Mouse (Mus musculus): ENCODE results near the gene Heatr5b. TPM values are rescaled to one million over a fixed set of nuclear protein-coding genes. Genes with fewer than 3 reads are reported as not detected.
A peak's percentile ranks its signal among the peaks of the same experiment; 100 is the strongest.
"Not testable (repeated sequence)": the region's sequence is repeated elsewhere in the genome, so short reads cannot be mapped to it uniquely, and the experiment has no call there.

Heatr5b gene
- polyA plus RNA-seq, 1 experiment from 2014 or later = 16.0 TPM

- Histone ChIP-seq H3K27me3 (replicated peaks) (no peaks in the 10 kb centered on the region), H3K27ac (replicated peaks) (peak overlapping the region; percentile 62; the same call in 1 of the 2 replicates), H3K4me2 (no peak overlapping the region), H3K36me3 (peaks cover 69% of the 10 kb centered on the region), H3K4me1 (no peaks in the 10 kb centered on the region), H3K9ac (no peak overlapping the region), H3K9me3 (no peaks in the 10 kb centered on the region), H3K4me3 (no peak overlapping the region)
- ATAC-seq (ENCODE audit: extremely low read depth, insufficient number of reproducible peaks, low FRiP score, low TSS enrichment) = no peak
Observed at GRCm38 (mm10) chr17:78809019-78809418, 26.1 kb downstream of the Heatr5b start.

GRCm38 (mm10) chr17:78797222-78797621, 37.9 kb downstream of the Heatr5b start:
- Histone ChIP-seq H3K36me3 (peaks cover 86% of the 10 kb centered on the region), H3K4me3 (no peak overlapping the region), H3K4me1 (peaks cover 18% of the 10 kb centered on the region), H3K4me2 (no peak overlapping the region), H3K27me3 (replicated peaks) (no peaks in the 10 kb centered on the region), H3K9me3 (no peaks in the 10 kb centered on the region), H3K9ac (no peak overlapping the region), H3K27ac (replicated peaks) (no peak overlapping the region)
- WGBS = 94% methylated on average over 1 of the region's 1 CpGs
- no peak for ATAC-seq (ENCODE audit: extremely low read depth, insufficient number of reproducible peaks, low FRiP score, low TSS enrichment)

- Histone ChIP-seq H3K27ac (replicated peaks) (no peak overlapping the region), H3K9ac (no peak overlapping the region), H3K4me2 (no peak overlapping the region), H3K4me3 (no peak overlapping the region), H3K9me3 (no peaks in the 10 kb centered on the region), H3K36me3 (peaks cover 70% of the 10 kb centered on the region), H3K27me3 (replicated peaks) (no peaks in the 10 kb centered on the region), H3K4me1 (peaks cover 40% of the 10 kb centered on the region)
- WGBS = 77% methylated on average over 5 of the region's 5 CpGs
- ATAC-seq (ENCODE audit: extremely low read depth, insufficient number of reproducible peaks, low FRiP score, low TSS enrichment) = no peak
Observed at GRCm38 (mm10) chr17:78794390-78794789, 40.8 kb downstream of the Heatr5b start.

- Histone ChIP-seq H3K4me2 (peak overlapping the region; percentile 41), H3K9me3 (no peaks in the 10 kb centered on the region; the same call in 1 of the 2 replicates), H3K4me1 (peaks cover 40% of the 10 kb centered on the region), H3K4me3 (no peak overlapping the region), H3K27ac (replicated peaks) (peak overlapping the region; percentile 98), H3K36me3 (peaks cover 59% of the 10 kb centered on the region), H3K27me3 (replicated peaks) (no peaks in the 10 kb centered on the region), H3K9ac (peak overlapping the region; percentile 67)
- WGBS = 60% methylated on average over 3 of the region's 3 CpGs
- ATAC-seq (ENCODE audit: extremely low read depth, insufficient number of reproducible peaks, low FRiP score, low TSS enrichment) = no peak
Observed at GRCm38 (mm10) chr17:78792122-78792521, 43.0 kb downstream of the Heatr5b start.

- H3K4me3 ChIP-seq = no peak overlapping the region
- H3K4me2 ChIP-seq = peak overlapping the region; percentile 41
- H3K9me3 ChIP-seq = no peaks in the 10 kb centered on the region; the same call in 1 of the 2 replicates
- H3K4me1 ChIP-seq = peaks cover 40% of the 10 kb centered on the region
- WGBS = 51% methylated on average over 3 of the region's 3 CpGs
- peak overlapping the region; percentile 67 for H3K9ac ChIP-seq
- H3K27ac ChIP-seq (replicated peaks) = peak overlapping the region; percentile 98
- peaks cover 55% of the 10 kb centered on the region for H3K36me3 ChIP-seq
- ATAC-seq (ENCODE audit: extremely low read depth, insufficient number of reproducible peaks, low FRiP score, low TSS enrichment) = no peak; the same call in 1 of the 2 replicates
- H3K27me3 ChIP-seq (replicated peaks) = no peaks in the 10 kb centered on the region
Observed at GRCm38 (mm10) chr17:78791690-78792070, 43.5 kb downstream of the Heatr5b start.

GRCm38 (mm10) chr17:78791068-78791689, 44.0 kb downstream of the Heatr5b start:
- H3K27ac ChIP-seq (replicated peaks) = peak overlapping the region; percentile 98
- no peak overlapping the region; the same call in 1 of the 2 replicates for H3K9ac ChIP-seq
- H3K36me3 ChIP-seq = peaks cover 50% of the 10 kb centered on the region
- H3K9me3 ChIP-seq = no peaks in the 10 kb centered on the region; the same call in 1 of the 2 replicates
- no peaks in the 10 kb centered on the region for H3K27me3 ChIP-seq (replicated peaks)
- WGBS = 18% methylated on average over 7 of the region's 7 CpGs
- H3K4me2 ChIP-seq = peak overlapping the region; percentile 41; the same call in 1 of the 2 replicates
- H3K4me1 ChIP-seq = peaks cover 40% of the 10 kb centered on the region
- peak; percentile 75; the same call in 1 of the 2 replicates for ATAC-seq (ENCODE audit: extremely low read depth, insufficient number of reproducible peaks, low FRiP score, low TSS enrichment)
- no peak overlapping the region for H3K4me3 ChIP-seq

GRCm38 (mm10) chr17:78788273-78788672, 46.9 kb downstream of the Heatr5b start:
- 61% methylated on average over 3 of the region's 3 CpGs for WGBS
- not testable (repeated sequence) for ATAC-seq (ENCODE audit: extremely low read depth, insufficient number of reproducible peaks, low FRiP score, low TSS enrichment)

GRCm38 (mm10) chr17:78778765-78779164, 56.4 kb downstream of the Heatr5b start:
- Histone ChIP-seq H3K4me3 (no peak overlapping the region), H3K9me3 (peaks cover 3% of the 10 kb centered on the region; the same call in 1 of the 2 replicates), H3K27me3 (replicated peaks) (no peaks in the 10 kb centered on the region), H3K4me1 (no peaks in the 10 kb centered on the region), H3K4me2 (no peak overlapping the region), H3K9ac (no peak overlapping the region), H3K27ac (replicated peaks) (no peak overlapping the region), H3K36me3 (peaks cover 66% of the 10 kb centered on the region)
- ATAC-seq (ENCODE audit: extremely low read depth, insufficient number of reproducible peaks, low FRiP score, low TSS enrichment) = no peak
- 89% methylated on average over 1 of the region's 1 CpGs for WGBS

More at GRCm38 (mm10) chr17:78788273-78788672, 46.9 kb downstream of the Heatr5b start:
- H3K9ac ChIP-seq; H3K27ac ChIP-seq (replicated peaks); H3K27me3 ChIP-seq (replicated peaks); H3K9me3 ChIP-seq; H3K4me2 ChIP-seq; H3K4me3 ChIP-seq: not testable (repeated sequence)
- peaks cover 34% of the 10 kb centered on the region for H3K36me3 ChIP-seq
- H3K4me1 ChIP-seq = peaks cover 33% of the 10 kb centered on the region

GRCm38 (mm10) chr17:78772317-78772716, 62.8 kb downstream of the Heatr5b start:
- Histone ChIP-seq H3K27ac (replicated peaks) (0 out of 2 replicates have a peak overlapping the region, but pooled peaks have one; percentile 95), H3K9me3 (no peaks in the 10 kb centered on the region)
- WGBS = 67% methylated on average over 2 of the region's 2 CpGs

GRCm38 (mm10) chr17:78770932-78771331, 64.2 kb downstream of the Heatr5b start:
- no peak overlapping the region for H3K4me3 ChIP-seq
- H3K27ac ChIP-seq (replicated peaks) = peak overlapping the region; percentile 95
- peaks cover 47% of the 10 kb centered on the region for H3K4me1 ChIP-seq
- no peaks in the 10 kb centered on the region for H3K27me3 ChIP-seq (replicated peaks)
- WGBS = 28% methylated on average over 7 of the region's 7 CpGs
- peak overlapping the region; percentile 55; the same call in 1 of the 2 replicates for H3K9ac ChIP-seq
- peaks cover 34% of the 10 kb centered on the region for H3K36me3 ChIP-seq
- H3K9me3 ChIP-seq = no peaks in the 10 kb centered on the region
- ATAC-seq (ENCODE audit: extremely low read depth, insufficient number of reproducible peaks, low FRiP score, low TSS enrichment) = no peak
- H3K4me2 ChIP-seq = no peak overlapping the region

More at GRCm38 (mm10) chr17:78772317-78772716, 62.8 kb downstream of the Heatr5b start:
- no peak overlapping the region for H3K4me2 ChIP-seq
- peaks cover 40% of the 10 kb centered on the region for H3K4me1 ChIP-seq
- no peak overlapping the region for H3K4me3 ChIP-seq
- no peak for ATAC-seq (ENCODE audit: extremely low read depth, insufficient number of reproducible peaks, low FRiP score, low TSS enrichment)
- peaks cover 30% of the 10 kb centered on the region for H3K36me3 ChIP-seq
- H3K9ac ChIP-seq = no peak overlapping the region
- H3K27me3 ChIP-seq (replicated peaks) = no peaks in the 10 kb centered on the region

- H3K4me2 ChIP-seq = 0 out of 2 replicates have a peak overlapping the region, but pooled peaks have one; percentile 8
- 27% methylated on average over 3 of the region's 3 CpGs for WGBS
- peak overlapping the region; percentile 95 for H3K27ac ChIP-seq (replicated peaks)
- no peak overlapping the region for H3K4me3 ChIP-seq
- H3K36me3 ChIP-seq = peaks cover 48% of the 10 kb centered on the region
- H3K27me3 ChIP-seq (replicated peaks) = no peaks in the 10 kb centered on the region
- peaks cover 49% of the 10 kb centered on the region for H3K4me1 ChIP-seq
- ATAC-seq (ENCODE audit: extremely low read depth, insufficient number of reproducible peaks, low FRiP score, low TSS enrichment) = peak; percentile 77
- no peak overlapping the region for H3K9ac ChIP-seq
- H3K9me3 ChIP-seq = no peaks in the 10 kb centered on the region
Observed at GRCm38 (mm10) chr17:78769341-78769740, 65.8 kb downstream of the Heatr5b start.

All from heart, embryonic 13.5 days (tissue).